Mouse (Mus musculus): ENCODE measurements around the gene Rbx1. TPM values are rescaled to one million over a fixed set of nuclear protein-coding genes. Genes with fewer than 3 reads are reported as not detected.

Gene Rbx1
- total and polyA plus RNA-seq, 3 experiments = 228 to 778 (median 307) TPM

DNA sequence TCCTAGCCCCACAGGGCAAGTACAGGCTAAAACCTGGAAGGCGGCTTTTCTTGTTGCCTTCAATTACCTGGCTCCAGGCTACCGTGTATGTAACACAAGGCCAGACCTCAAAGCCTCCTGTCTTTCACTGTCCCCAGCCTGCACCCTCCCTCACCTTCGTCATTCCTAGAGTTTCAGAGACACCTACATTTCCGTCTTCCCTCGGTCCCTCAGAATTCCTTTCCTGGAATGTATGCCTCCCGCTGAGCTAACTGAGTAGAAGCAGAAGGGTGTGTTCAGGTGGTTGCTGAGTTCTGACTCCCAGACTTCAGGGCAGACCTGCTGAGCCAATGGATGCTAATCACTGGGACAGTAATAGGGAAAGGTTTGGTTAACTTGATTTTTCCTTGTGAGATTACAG, 51.9 kb downstream of the Rbx1 start:
- no peaks in the 10 kb centered on the region for H3K27me3 ChIP-seq (ENCODE audit: control insufficient read depth in 1 of 2, insufficient read depth in 2 of 2, low read length in 2 of 2)
- no peak overlapping the region for H3K27ac ChIP-seq (ENCODE audit: control insufficient read depth, low read depth, low read length)
- no peaks in the 10 kb centered on the region for H3K9me3 ChIP-seq (replicated peaks; ENCODE audit: insufficient read depth, low read length)
- H3K79me2 ChIP-seq (ENCODE audit: control insufficient read depth, insufficient read depth, low read length, poor library complexity) = peaks cover 4% of the 10 kb centered on the region; the same call in 1 of the 2 replicates
- no peak overlapping the region for H3K4me3 ChIP-seq (ENCODE audit: control insufficient read depth in 1 of 2, insufficient read depth in 1 of 2, low read depth in 2 of 2, low read length in 2 of 2)
- peaks cover 0 to 5% of the 10 kb centered on the region in 2 experiments; a peak in 1 of 4 replicates for H3K36me3 ChIP-seq (ENCODE audit: control insufficient read depth in 1 of 2, insufficient read depth in 2 of 2, low read length in 2 of 2)
- TF ChIP-seq TBP (IDR thresholded peaks at IDR 0.05; ENCODE audit: low read depth, low read length) = no peak
- no peak for TF ChIP-seq USF2 (IDR thresholded peaks at IDR 0.05; ENCODE audit: borderline replicate concordance in 1 of 2, insufficient read depth in 1 of 2, low read depth in 1 of 2, low read length in 2 of 2)
- no peak for TF ChIP-seq TCF12 (IDR thresholded peaks at IDR 0.05; ENCODE audit: low read depth, low read length)
- no peak for TF ChIP-seq SIN3A (IDR thresholded peaks at IDR 0.05; ENCODE audit: low read length)
- no peak for TF ChIP-seq ZKSCAN1 (IDR thresholded peaks at IDR 0.05; ENCODE audit: low read depth, low read length)
- TF ChIP-seq SMC3 (IDR thresholded peaks at IDR 0.05; ENCODE audit: low read depth, low read length) = no peak
- no peak for TF ChIP-seq POLR2AphosphoS2 (IDR thresholded peaks at IDR 0.05; ENCODE audit: low read length)
- no peak for TF ChIP-seq ELF1 (IDR thresholded peaks at IDR 0.05; ENCODE audit: low read depth, low read length)
- no peak for TF ChIP-seq ZC3H11A (IDR thresholded peaks at IDR 0.05; ENCODE audit: low read depth, low read length)
- H3K4me1 ChIP-seq (ENCODE audit: control insufficient read depth in 1 of 2, insufficient read depth in 2 of 2, low read length in 2 of 2) = peaks cover 10 to 15% of the 10 kb centered on the region in 2 experiments; a peak in 3 of 4 replicates
- H3K9ac ChIP-seq (ENCODE audit: control insufficient read depth, low read depth, low read length, poor library complexity, severe bottlenecking) = no peak overlapping the region
- no peak for DNase-seq (ENCODE audit: low read depth, low spot score)

GRCm38 (mm10) chr15:81518761-81519160, 52.7 kb downstream of the Rbx1 start:
- H3K9me3 ChIP-seq (replicated peaks; ENCODE audit: insufficient read depth, low read length) = no peaks in the 10 kb centered on the region
- H3K27me3 ChIP-seq (ENCODE audit: control insufficient read depth in 1 of 2, insufficient read depth in 2 of 2, low read length in 2 of 2) = no peaks in the 10 kb centered on the region
- H3K4me3 ChIP-seq (ENCODE audit: control insufficient read depth in 1 of 2, insufficient read depth in 1 of 2, low read depth in 2 of 2, low read length in 2 of 2) = no peak overlapping the region
- TF ChIP-seq MEF2A (IDR thresholded peaks at IDR 0.05; ENCODE audit: extremely low read depth, insufficient replicate concordance, low read depth, low read length, poor library complexity, severe bottlenecking) = no peak
- TF ChIP-seq ZKSCAN1 (IDR thresholded peaks at IDR 0.05; ENCODE audit: low read depth, low read length) = no peak
- no peak for TF ChIP-seq KAT2A (conservative IDR thresholded peaks at IDR 0.05; ENCODE audit: low read depth, low read length)
- no peak for TF ChIP-seq BHLHE40 (IDR thresholded peaks at IDR 0.05; ENCODE audit: borderline replicate concordance, low read depth, low read length)
- TF ChIP-seq POLR2AphosphoS2 (IDR thresholded peaks at IDR 0.05; ENCODE audit: low read length) = no peak
- no peak for TF ChIP-seq POLR2A (IDR thresholded peaks at IDR 0.05; ENCODE audit: control insufficient read depth in 1 of 2, insufficient read depth in 1 of 2, low read depth in 1 of 2, low read length in 2 of 2, poor library complexity in 1 of 2)
- TF ChIP-seq MAX (IDR thresholded peaks at IDR 0.05; ENCODE audit: low read length) = no peak
- no peak for TF ChIP-seq GABPA (IDR thresholded peaks at IDR 0.05; ENCODE audit: low read depth, low read length)
- no peak for TF ChIP-seq TCF12 (IDR thresholded peaks at IDR 0.05; ENCODE audit: low read depth, low read length)
- TF ChIP-seq SIN3A (IDR thresholded peaks at IDR 0.05; ENCODE audit: low read length) = no peak
- TF ChIP-seq MYC (IDR thresholded peaks at IDR 0.05; ENCODE audit: low read depth, low read length) = no peak
- TF ChIP-seq MXI1 (IDR thresholded peaks at IDR 0.05; ENCODE audit: low read depth, low read length) = no peak
- TF ChIP-seq NELFE (IDR thresholded peaks at IDR 0.05; ENCODE audit: low read depth, low read length) = no peak
- TF ChIP-seq TAL1 (IDR thresholded peaks at IDR 0.05; ENCODE audit: low read length) = no peak
- H3K27ac ChIP-seq (ENCODE audit: control insufficient read depth, low read depth, low read length) = no peak overlapping the region
- H3K36me3 ChIP-seq (ENCODE audit: control insufficient read depth in 1 of 2, insufficient read depth in 2 of 2, low read length in 2 of 2) = peaks cover 0 to 7% of the 10 kb centered on the region in 2 experiments; a peak in 2 of 4 replicates
- H3K9ac ChIP-seq (ENCODE audit: control insufficient read depth, low read depth, low read length, poor library complexity, severe bottlenecking) = no peak overlapping the region
- DNase-seq (ENCODE audit: low read depth, low spot score) = no peak
- peaks cover 6% of the 10 kb centered on the region; the same call in 1 of the 2 replicates for H3K79me2 ChIP-seq (ENCODE audit: control insufficient read depth, insufficient read depth, low read length, poor library complexity)
- H3K4me1 ChIP-seq (ENCODE audit: control insufficient read depth in 1 of 2, insufficient read depth in 2 of 2, low read length in 2 of 2) = peaks cover 9 to 13% of the 10 kb centered on the region in 2 experiments; a peak in 3 of 4 replicates

Data from MEL (cell line).